Mouse (Mus musculus) forebrain, embryonic 16.5 days (tissue): ENCODE measurements around the gene Zfp882. TPM values are rescaled to one million over a fixed set of nuclear protein-coding genes. Genes with fewer than 3 reads are reported as not detected.
"Not testable (repeated sequence)": the region's sequence is repeated elsewhere in the genome, so short reads cannot be mapped to it uniquely, and the experiment has no call there.

Source experiments
- ATAC-seq: fragments of 200-750 bp; cut with Nextera tagmentation; 2 replicates; pipeline ENCODE4 v1.8.0; 2017; ENCODE audit warnings: mild to moderate bottlenecking, moderate library complexity
- H3K27ac ChIP-seq: fragments of 300-500 bp; sonication (generic); 2 replicates; pipeline ENCODE4 v1.5.1; 2014; ENCODE audit warnings: low read length, control low read depth
- H3K27me3 ChIP-seq: fragments of 300-500 bp; sonication (generic); replicated peaks from 2 replicates; pipeline ENCODE4 v1.6.1; 2014; ENCODE audit warnings: low read length; ENCODE audit not compliant: control insufficient read depth, insufficient read depth
- H3K36me3 ChIP-seq: fragments of 300-500 bp; sonication (generic); 2 replicates; pipeline ENCODE4 v1.6.1; 2014; ENCODE audit not compliant: control insufficient read depth, insufficient read depth
- H3K4me1 ChIP-seq: fragments of 300-500 bp; sonication (generic); replicated peaks from 2 replicates; pipeline ENCODE4 v1.6.1; 2014; ENCODE audit warnings: low read length; ENCODE audit not compliant: control insufficient read depth, insufficient read depth
- H3K4me2 ChIP-seq: fragments of 300-500 bp; sonication (generic); 2 replicates; pipeline ENCODE4 v1.6.1; 2014; ENCODE audit warnings: mild to moderate bottlenecking, low read length, control low read depth
- H3K4me3 ChIP-seq: fragments of 300-500 bp; sonication (generic); replicated peaks from 2 replicates; pipeline ENCODE4 v1.5.1; 2014; ENCODE audit warnings: mild to moderate bottlenecking, low read length, control low read depth
- H3K9ac ChIP-seq: fragments of 300-500 bp; sonication (generic); replicated peaks from 2 replicates; pipeline ENCODE4 v1.6.1; 2014; ENCODE audit warnings: low read depth, low read length, control low read depth
- H3K9me3 ChIP-seq: fragments of 300-500 bp; sonication (generic); 2 replicates; pipeline ENCODE4 v1.6.1; 2016; ENCODE audit warnings: low read length; ENCODE audit not compliant: control insufficient read depth
- WGBS: fragments of 180-500 bp; shearing (Covaris S2); extraction: QIAGEN DNeasy Blood & Tissue Kit; methylation state at CpG from one replicate; pipeline ENCODE4 v1.1.7; 2014; 5-methylcytosine and 5-hydroxymethylcytosine counted together
- polyA plus RNA-seq: library from polyadenylated mRNA; unstranded; fragments of >200 nt; fragmentation: Nextera tagmentation; extraction: Ambion mirVana; gene quantifications from 2 replicates; pipeline ENCODE4 v1.2.1, GENCODE M21; 2015

Zfp882 gene
- polyA plus RNA-seq, 1 experiment from 2014 or later, result 21.2 TPM

- Histone ChIP-seq H3K27ac (peak overlapping the region; percentile 96), H3K4me3 (peak overlapping the region; percentile 91), H3K4me2 (peak overlapping the region; percentile 72), H3K4me1 (0 out of 2 replicates have a peak, but pooled peaks cover 5% of the 10 kb centered on the region), H3K27me3 (no peaks in the 10 kb centered on the region), H3K9me3 (no peaks in the 10 kb centered on the region), H3K9ac (peak overlapping the region; percentile 85), H3K36me3 (no peaks in the 10 kb centered on the region)
- peak; percentile 99 for ATAC-seq
- WGBS, result under 1% methylated on average over 57 of the region's 57 CpGs
Measured at GRCm38 (mm10) chr8:71922567-71923401, 14.4 kb downstream of the Zfp882 start.

DNA sequence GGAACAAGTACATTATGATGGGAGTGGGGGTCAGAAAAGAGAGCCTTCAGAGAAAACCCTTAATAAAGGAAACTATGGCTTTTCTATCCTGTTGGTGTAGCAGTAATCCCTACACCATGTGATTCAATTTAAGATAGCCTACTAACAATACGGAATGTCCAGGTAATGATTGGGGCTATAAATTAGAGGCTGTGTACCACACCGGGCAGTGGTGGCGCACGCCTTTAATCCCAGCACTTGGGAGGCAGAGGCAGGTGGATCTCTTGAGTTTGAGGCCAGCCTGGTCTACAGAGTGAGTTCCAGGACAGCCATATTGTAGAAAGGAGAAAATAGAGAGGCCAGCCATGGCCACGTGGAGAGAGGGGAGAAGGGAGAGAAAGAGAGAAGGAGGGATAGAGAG lies 17.4 kb downstream of the Zfp882 start:
- Histone ChIP-seq H3K27me3 (no peaks in the 10 kb centered on the region), H3K4me1 (0 out of 2 replicates have a peak, but pooled peaks cover 5% of the 10 kb centered on the region), H3K9ac (no peak overlapping the region), H3K27ac (no peak overlapping the region), H3K9me3 (no peaks in the 10 kb centered on the region), H3K36me3 (peaks cover 9% of the 10 kb centered on the region; the same call in 1 of the 2 replicates), H3K4me2 (no peak overlapping the region), H3K4me3 (no peak overlapping the region)
- ATAC-seq, result no peak
- WGBS, result 97% methylated on average over 5 of the region's 5 CpGs

GRCm38 (mm10) chr8:71926551-71926950 lies 18.1 kb downstream of the Zfp882 start:
- WGBS, result 93% methylated on average over 3 of the region's 3 CpGs
- H3K4me2 ChIP-seq, result no peak overlapping the region

GRCm38 (mm10) chr8:71927779-71928178 lies 19.4 kb downstream of the Zfp882 start:
- Histone ChIP-seq H3K27me3 (no peaks in the 10 kb centered on the region), H3K36me3 (peaks cover 14% of the 10 kb centered on the region), H3K9ac (no peak overlapping the region), H3K4me2 (no peak overlapping the region), H3K4me3 (no peak overlapping the region), H3K4me1 (0 out of 2 replicates have a peak, but pooled peaks cover 5% of the 10 kb centered on the region), H3K9me3 (no peaks in the 10 kb centered on the region), H3K27ac (no peak overlapping the region)
- no peak for ATAC-seq

More at GRCm38 (mm10) chr8:71926551-71926950, 18.1 kb downstream of the Zfp882 start:
- H3K27ac ChIP-seq, result no peak overlapping the region
- H3K9ac ChIP-seq, result no peak overlapping the region
- no peak for ATAC-seq
- 0 out of 2 replicates have a peak, but pooled peaks cover 5% of the 10 kb centered on the region for H3K4me1 ChIP-seq
- peaks cover 13% of the 10 kb centered on the region for H3K36me3 ChIP-seq
- no peaks in the 10 kb centered on the region for H3K27me3 ChIP-seq
- no peak overlapping the region for H3K4me3 ChIP-seq
- H3K9me3 ChIP-seq, result no peaks in the 10 kb centered on the region

GRCm38 (mm10) chr8:71938037-71938436 lies 29.6 kb downstream of the Zfp882 start:
- H3K9me3 ChIP-seq, result not testable (repeated sequence)

GRCm38 (mm10) chr8:71940293-71941208 lies 32.1 kb downstream of the Zfp882 start:
- Histone ChIP-seq H3K9ac (no peak overlapping the region), H3K4me2 (no peak overlapping the region), H3K4me1 (no peaks in the 10 kb centered on the region), H3K4me3 (no peak overlapping the region), H3K36me3 (no peaks in the 10 kb centered on the region), H3K9me3 (no peaks in the 10 kb centered on the region), H3K27me3 (no peaks in the 10 kb centered on the region), H3K27ac (no peak overlapping the region)
- ATAC-seq, result no peak
- WGBS, result 82% methylated on average over 2 of the region's 2 CpGs

More at GRCm38 (mm10) chr8:71938037-71938436, 29.6 kb downstream of the Zfp882 start:
- H3K4me2 ChIP-seq, H3K36me3 ChIP-seq, H3K4me1 ChIP-seq, H3K4me3 ChIP-seq, ATAC-seq, H3K27ac ChIP-seq, H3K9ac ChIP-seq, H3K27me3 ChIP-seq: not testable (repeated sequence)
- 90% methylated on average over 2 of the region's 2 CpGs for WGBS

DNA sequence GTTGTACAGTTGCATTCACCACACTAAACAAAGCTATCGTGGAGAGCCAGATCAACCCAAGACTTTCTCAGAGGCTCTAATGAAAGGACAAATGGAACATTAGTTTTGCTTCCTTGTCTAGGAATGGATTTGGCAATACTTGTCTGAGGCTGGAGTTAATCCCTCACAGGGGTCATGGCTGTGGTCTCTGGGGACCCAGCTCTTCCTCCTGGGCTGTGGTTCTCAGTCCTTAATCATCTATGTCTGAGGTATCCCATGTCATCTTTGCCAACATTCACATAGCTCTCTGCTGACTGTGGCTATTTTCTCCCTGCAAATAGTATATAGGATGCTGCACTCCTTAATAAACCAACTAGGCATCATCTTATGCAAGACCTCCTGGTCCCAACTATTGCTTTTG lies 33.4 kb downstream of the Zfp882 start:
- Histone ChIP-seq H3K4me2 (no peak overlapping the region), H3K27me3 (peaks cover 5% of the 10 kb centered on the region; the same call in 1 of the 2 replicates), H3K4me3 (no peak overlapping the region), H3K4me1 (no peaks in the 10 kb centered on the region), H3K9me3 (no peaks in the 10 kb centered on the region), H3K27ac (no peak overlapping the region), H3K9ac (no peak overlapping the region), H3K36me3 (no peaks in the 10 kb centered on the region)
- ATAC-seq, result no peak
- 72% methylated on average over 1 of the region's 1 CpGs for WGBS

GRCm38 (mm10) chr8:71948624-71949023 lies 40.2 kb downstream of the Zfp882 start:
- Histone ChIP-seq H3K4me1 (peaks cover 14% of the 10 kb centered on the region), H3K4me2 (no peak overlapping the region), H3K9me3 (no peaks in the 10 kb centered on the region), H3K4me3 (no peak overlapping the region), H3K27me3 (peaks cover 5% of the 10 kb centered on the region; the same call in 1 of the 2 replicates), H3K27ac (no peak overlapping the region), H3K9ac (no peak overlapping the region), H3K36me3 (no peaks in the 10 kb centered on the region; the same call in 1 of the 2 replicates)
- 93% methylated on average over 5 of the region's 5 CpGs for WGBS
- no peak for ATAC-seq
